Mouse (Mus musculus): ENCODE results near the gene Harbi1. TPM values are rescaled to one million over a fixed set of nuclear protein-coding genes. Genes with fewer than 3 reads are reported as not detected.

The Harbi1 gene
- 1 to 10 TPM; 7.5 to 8.5 TPM for total RNA-seq (2021)
- long read RNA-seq, experiment 1, partial matches to known transcripts: 0 of 4 reads
- long read RNA-seq, experiment 1, other reads (novel, unspliced or antisense): 1 of 4 reads
- long read RNA-seq, experiment 2, transcript Harbi1-201 (3 exons, 2,308 nt): major isoform, 10 of 20 reads
- long read RNA-seq, experiment 2, partial matches to known transcripts: 0 of 20 reads
- long read RNA-seq, experiment 2, other reads (novel, unspliced or antisense): 10 of 20 reads

DNA sequence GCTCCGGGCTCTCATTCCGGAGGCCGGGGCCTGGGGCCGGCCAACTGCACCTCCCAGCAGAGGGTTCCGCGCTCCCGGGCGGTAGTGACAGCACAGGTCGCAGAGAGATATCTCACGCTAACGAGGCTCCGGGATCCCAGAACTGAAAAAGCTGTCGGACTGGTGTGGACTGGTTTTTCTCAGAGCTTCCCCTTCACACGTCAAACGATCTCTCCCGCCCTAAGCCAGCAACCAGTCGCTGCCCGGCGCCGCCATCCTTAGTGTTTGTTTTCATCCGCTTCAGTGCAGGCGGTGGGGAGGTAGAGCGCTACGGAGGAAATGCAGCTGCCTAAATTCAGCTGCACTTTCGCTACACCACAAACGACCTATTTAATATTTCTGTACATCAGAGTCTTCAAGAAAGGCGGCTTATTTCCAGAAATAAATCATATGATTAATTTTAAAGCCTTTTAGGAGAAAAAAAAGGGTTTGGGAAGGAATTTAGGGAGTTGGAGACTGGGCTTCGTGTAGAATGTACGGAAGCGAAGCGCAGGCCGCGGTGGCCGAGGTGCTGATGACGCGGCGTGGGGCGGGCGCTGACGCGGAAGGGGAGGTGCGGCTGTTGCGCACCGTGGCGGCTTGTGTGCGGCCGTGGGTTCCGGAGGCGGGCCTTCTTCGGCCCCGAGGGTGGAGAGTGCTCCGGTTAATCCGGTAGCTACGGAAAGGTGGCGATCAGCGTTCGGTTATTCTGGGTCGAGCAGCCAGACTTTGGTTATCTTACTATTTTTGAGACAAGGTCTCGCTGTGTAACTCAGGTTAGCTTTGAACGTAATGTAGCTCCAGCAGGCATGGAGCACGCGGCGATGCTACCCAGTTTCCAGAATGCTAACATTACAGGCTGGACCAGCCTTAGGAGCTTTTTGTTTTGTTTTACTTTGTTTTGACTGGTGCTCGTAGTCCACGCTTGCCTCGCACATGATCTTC, at the start of gene Harbi1, which contains the start of gene Atg13:
Gene Harbi1 (plus strand): TSS at position 581 of the 963 bp plus-strand sequence.
Gene Atg13 (minus strand): TSS at position 305 of the 963 bp plus-strand sequence.
- DNase-seq (ENCODE audit: low spot score in 2 of 2): peak; percentile 88 to 94

DNA sequence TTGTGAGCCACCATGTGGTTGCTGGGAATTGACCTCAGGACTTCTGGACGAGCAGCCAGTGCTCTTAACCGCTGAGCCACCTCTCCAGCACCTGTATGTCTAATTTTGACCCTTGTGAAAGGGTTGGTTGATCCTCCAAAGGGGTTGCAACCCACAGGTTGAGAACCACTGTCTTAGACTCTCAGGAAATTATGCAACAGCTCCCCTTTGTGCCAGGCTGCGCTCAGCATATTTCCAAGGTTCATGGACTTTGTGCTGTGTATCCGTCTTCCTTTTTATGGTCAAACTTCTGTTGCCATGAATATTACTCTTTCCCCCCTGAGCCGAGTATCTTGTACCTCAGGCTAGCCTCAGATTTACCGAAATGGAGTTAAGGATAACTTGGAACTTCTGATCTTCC, 49.7 kb upstream of the Harbi1 start:
- no peak for DNase-seq (ENCODE audit: low spot score in 2 of 2)

DNA sequence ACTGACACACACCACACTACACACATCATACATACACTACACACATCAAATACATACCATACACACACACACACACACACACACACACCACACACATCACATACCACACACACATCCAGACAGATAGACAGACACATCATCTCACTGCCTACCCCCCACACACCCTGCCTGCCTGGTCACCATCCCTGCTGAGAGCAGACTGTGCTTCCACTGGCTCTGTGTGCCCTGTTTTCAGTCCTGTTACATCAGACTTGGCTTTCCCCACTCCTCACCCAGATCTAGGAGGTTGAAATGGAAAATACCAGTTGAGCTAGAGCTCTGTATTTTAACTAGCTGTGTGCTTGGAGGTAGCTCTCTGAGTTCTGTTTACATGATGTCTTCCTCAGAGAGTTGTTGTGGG, 45.9 kb upstream of the Harbi1 start:
- DNase-seq (ENCODE audit: low spot score in 2 of 2): no peak

- DNase-seq (ENCODE audit: low spot score in 2 of 2): no peak
These were observed 44.2 kb upstream of the Harbi1 start for GRCm38 (mm10) chr2:91666386-91666910.

DNA sequence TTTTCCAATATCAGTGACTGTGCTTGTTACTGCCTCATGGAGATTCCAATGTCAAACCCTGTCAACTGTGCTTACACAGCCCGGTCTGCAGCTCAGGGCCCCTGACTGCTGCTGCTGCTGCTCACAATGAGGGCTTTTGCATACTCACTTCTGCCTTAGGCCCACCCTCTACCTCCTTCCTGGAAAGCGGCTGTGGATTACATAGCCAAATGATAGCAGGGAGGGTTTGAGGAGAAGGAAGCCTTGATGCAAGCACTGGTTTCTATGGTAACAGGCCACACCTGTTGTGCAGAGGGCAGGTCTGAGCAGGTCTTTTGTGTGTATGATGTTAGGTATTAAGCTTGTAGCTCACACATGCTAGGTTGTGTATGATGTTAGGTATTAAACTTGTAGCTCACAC, 42.9 kb upstream of the Harbi1 start:
- no peak for DNase-seq (ENCODE audit: low spot score in 2 of 2)

DNA sequence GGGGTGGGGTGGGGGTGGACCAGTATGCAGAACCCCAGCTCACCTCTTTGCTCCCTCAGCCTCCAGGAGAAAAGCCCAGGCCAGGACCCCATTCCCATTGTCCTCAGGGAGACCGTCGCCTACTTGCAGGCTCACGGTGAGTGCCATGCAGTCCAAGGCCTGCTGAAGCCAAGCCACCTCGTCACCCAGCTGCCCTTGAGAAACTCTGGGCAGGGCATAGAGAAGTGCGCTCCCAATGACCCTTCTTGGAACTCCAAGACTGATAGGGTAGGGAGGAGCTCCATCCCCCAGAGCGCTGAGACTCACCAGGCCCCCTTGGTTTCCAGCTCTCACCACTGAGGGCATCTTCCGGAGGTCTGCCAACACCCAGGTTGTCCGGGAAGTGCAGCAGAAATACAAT, 41.3 kb upstream of the Harbi1 start:
- no peak for DNase-seq (ENCODE audit: low spot score in 2 of 2)

DNA sequence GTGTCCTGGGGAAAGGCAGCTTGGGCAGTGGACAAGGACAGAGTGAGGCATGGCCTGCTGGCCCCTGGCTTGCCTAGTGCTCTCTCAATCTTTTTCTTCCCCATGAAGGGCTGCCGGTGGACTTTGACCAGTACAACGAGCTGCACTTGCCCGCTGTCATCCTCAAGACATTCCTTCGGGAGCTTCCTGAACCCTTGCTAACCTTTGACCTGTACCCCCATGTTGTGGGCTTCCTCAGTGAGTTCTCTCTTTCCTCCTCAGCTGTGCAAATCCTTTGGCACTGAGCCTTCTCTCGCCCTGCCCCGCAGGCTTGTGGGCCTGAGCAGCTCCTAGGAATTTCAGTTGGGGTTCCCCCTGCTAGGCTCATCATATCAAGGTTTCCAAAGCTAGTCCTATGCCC, 40.6 kb upstream of the Harbi1 start:
- DNase-seq (ENCODE audit: low spot score in 2 of 2): no peak

- no peak for DNase-seq (ENCODE audit: low spot score in 2 of 2)
These were observed 37.1 kb upstream of the Harbi1 start for GRCm38 (mm10) chr2:91673587-91673986.

DNA sequence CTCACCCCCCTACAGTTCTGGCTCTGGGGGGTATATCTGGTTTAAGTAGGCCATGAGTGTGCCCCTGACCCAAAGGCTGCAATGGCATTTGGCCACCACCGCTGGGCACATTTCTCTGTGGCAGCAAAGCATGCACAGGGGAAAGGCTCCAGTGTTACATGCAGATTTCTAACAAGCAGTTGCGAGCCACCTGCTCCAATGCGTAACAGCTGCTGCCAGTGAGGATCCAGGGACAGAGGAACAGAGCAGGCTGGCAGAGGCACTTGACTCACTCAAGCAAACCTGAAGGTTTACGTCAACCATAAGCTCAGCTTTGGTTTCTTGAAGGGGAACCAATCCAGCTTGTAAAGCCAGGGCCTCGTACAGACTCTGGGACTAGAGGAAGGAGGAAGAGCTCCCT, 35.8 kb upstream of the Harbi1 start:
- DNase-seq (ENCODE audit: low spot score in 2 of 2): peak; percentile 43 to 50

GRCm38 (mm10) chr2:91676420-91676819, 34.2 kb upstream of the Harbi1 start:
- no peak for DNase-seq (ENCODE audit: low spot score in 2 of 2)

- no peak for DNase-seq (ENCODE audit: low spot score in 2 of 2)
These were observed 33.7 kb upstream of the Harbi1 start for GRCm38 (mm10) chr2:91676961-91677360.

DNA sequence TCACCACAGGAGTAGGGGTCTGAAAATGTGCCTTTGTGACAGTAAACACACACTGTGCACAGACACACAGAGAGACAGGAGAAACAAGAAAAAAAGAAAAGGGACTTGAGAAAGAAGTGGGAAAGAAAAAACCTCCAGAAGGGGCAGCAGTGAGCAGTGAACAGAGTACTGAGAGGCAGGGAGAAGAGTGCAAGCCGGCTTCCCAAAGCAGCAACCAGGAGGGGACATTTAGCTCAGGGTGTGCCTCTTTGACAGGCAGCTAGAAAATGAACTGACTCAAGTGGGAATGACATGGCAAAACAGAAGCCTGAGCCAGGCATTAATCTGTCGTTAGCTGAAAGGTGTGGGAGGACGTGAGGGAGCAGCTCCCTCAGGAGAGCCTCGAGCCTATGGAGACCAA, 27.8 kb upstream of the Harbi1 start:
- DNase-seq (ENCODE audit: low spot score in 2 of 2): peak; percentile 46 to 58

GRCm38 (mm10) chr2:91683919-91684318, 26.7 kb upstream of the Harbi1 start:
- DNase-seq (ENCODE audit: low spot score in 2 of 2): no peak

DNA sequence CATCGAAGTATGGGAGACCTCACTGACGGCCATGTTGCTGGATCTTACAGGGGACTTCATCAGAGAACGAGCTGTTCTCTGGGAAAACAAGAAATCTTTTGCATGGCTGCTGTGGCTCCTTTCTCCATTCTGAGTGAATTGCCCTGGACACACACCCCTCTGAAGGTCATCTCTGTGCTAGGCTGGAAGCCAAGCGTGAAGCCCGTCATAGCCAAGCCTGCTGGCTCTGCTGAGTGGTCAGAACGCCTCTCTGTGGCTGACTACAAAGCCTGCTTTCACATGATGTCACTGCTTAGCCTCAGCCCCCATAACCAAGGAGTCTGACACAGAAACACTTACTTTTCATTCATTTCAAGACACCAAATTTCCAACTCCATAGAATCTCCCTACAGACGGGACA, 21.2 kb upstream of the Harbi1 start:
- DNase-seq (ENCODE audit: low spot score in 2 of 2): peak in 1 of 2 experiments; percentile 68

DNA sequence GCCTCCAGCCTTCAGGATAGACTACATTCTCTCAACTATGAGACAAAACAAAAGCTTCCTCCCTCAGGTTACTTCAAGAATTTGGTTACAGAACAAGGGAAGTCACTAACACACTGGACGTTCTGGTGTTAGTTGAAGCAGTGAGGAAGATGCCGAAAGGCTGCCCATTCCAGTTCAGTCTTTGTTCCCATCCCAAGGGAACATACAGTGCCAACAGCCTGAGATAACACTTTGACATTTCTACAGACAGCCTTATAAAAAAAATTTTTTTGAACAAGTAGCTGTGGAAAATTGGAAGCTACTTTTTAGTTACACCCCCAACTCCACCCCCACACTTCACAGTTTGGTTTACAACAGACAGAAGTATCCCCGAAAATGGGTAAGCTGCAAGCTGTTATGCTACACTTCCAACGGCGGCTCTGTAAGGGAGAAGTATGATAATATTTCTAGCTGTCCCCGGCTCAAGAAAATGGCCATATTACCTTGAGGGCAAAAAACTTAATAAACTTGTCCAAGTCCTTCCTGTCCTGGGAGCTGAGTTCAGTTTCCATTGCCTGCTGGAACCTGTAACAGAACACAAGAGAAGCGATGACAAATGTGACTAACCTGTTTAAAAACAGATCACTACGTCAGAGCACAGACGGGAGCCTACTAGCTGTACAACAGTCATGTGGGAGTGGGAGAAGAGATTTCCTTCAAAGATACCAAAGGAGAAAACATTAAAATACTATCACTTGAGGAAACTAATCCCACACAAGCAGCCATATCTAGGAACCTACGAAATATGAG, 15.0 kb upstream of the Harbi1 start:
- peak; percentile 40 to 57 for DNase-seq (ENCODE audit: low spot score in 2 of 2)

- no peak for DNase-seq (ENCODE audit: low spot score in 2 of 2)
These were observed 14.4 kb upstream of the Harbi1 start for GRCm38 (mm10) chr2:91696225-91696590.

DNA sequence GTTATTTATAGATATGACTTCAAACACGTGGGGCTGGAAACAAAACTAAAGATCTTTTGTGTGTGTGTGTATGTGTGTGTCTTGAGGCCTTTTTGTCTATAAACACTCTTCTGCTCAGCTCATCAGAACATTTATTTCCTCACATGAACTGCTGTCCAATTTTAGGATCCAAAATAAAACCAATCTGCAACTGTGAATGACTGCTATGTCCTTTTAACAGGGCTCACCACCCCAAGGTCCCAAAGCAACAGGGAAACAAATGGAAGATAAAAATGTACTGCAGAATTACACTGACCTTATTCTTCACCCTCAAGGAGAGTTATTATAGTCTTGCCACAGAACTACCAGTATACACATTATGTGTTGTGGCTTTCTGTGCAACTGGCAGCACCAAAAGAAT, 11.4 kb upstream of the Harbi1 start:
- DNase-seq (ENCODE audit: low spot score in 2 of 2): no peak

DNA sequence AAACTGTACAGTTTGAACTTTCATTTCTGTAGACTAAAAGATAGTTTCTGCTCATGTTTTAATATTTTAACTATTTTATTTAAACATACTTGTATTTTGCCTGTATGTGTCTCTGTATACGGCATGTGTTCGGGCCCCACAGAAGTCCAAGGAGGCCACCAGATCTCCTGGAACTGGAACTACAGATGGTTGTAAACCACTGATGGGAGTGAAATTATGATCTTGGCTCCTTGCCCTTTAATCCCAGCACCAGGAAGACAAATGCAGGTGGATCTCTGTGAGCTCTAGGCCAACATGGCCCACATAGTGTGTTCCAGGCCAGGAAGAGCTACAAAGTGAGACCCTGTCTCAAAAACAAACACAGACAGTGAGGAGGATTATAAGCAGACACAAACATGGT, 9.3 kb upstream of the Harbi1 start:
- no peak for DNase-seq (ENCODE audit: low spot score in 2 of 2)

DNA sequence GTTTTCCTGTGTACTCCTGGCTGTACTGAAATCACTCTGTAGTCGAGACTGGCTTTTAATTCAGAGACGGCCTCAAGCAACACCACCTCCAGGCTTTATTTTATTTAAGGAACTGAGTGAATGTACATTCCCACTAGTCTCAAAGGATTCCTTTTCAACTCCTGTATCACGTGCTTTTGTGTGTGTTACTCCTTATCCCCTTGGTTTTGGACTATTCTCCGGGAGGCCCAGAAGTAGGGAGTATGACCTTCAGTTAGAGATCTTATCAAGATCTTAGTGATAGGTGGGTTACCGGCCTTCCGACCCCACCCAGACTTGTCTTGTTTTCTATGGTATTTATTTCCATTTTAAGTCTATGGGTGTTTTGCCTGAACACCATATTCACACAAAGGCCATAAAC, 4.9 kb upstream of the Harbi1 start:
- no peak for DNase-seq (ENCODE audit: low spot score in 2 of 2)

GRCm38 (mm10) chr2:91706456-91706855, 4.2 kb upstream of the Harbi1 start:
- DNase-seq (ENCODE audit: low spot score in 2 of 2): no peak

- no peak for DNase-seq (ENCODE audit: low spot score in 2 of 2)
These were observed 2.3 kb upstream of the Harbi1 start for GRCm38 (mm10) chr2:91708361-91708760.

Measured in layer of hippocampus, postnatal 14 days (tissue).